Mouse (Mus musculus) MEL (cell line): Measurements from ENCODE around the gene Epha5. TPM values are rescaled to one million over a fixed set of nuclear protein-coding genes. Genes with fewer than 3 reads are reported as not detected.

Experiments used
- DNase-seq: peaks from one replicate; pipeline ENCODE4 v3.0.0; 2011; ENCODE audit warnings: low read depth, low spot score
- H3K27ac ChIP-seq: 2 replicates; pipeline ENCODE4 v1.5.1; 2012; ENCODE audit warnings: low read depth, mild to moderate bottlenecking, control low read depth, low read length, moderate library complexity; ENCODE audit not compliant: control insufficient read depth
- H3K27me3 ChIP-seq, 2 experiments: fragments of 150-350 bp in 1 of 2; sonication (generic) in 1 of 2; 2 replicates each; pipeline ENCODE4 v1.6.1; 2012; ENCODE audit warnings: low read length in 2 of 2, mild to moderate bottlenecking in 2 of 2, improper control_type of control experiment in 1 of 2, moderate library complexity in 1 of 2; ENCODE audit not compliant: insufficient read depth in 2 of 2, control insufficient read depth in 1 of 2
- H3K36me3 ChIP-seq, 2 experiments: 2 replicates each; pipeline ENCODE4 v1.6.1; 2012 to 2014; ENCODE audit warnings: low read length in 2 of 2, improper control_type of control experiment in 1 of 2, inconsistent platforms in 1 of 2, mild to moderate bottlenecking in 1 of 2; ENCODE audit not compliant: insufficient read depth in 2 of 2, control insufficient read depth in 1 of 2
- H3K4me1 ChIP-seq, 2 experiments: fragments of 150-350 bp in 1 of 2; sonication (generic) in 1 of 2; 2 replicates each; pipeline ENCODE4 v1.6.1; 2012; ENCODE audit warnings: low read length in 2 of 2, improper control_type of control experiment in 1 of 2, mild to moderate bottlenecking in 1 of 2; ENCODE audit not compliant: insufficient read depth in 2 of 2, control insufficient read depth in 1 of 2
- H3K4me3 ChIP-seq, 2 experiments: fragments of 150-350 bp in 1 of 2; sonication (generic) in 1 of 2; 2 replicates each; pipeline ENCODE4 v1.5.1; 2012; ENCODE audit warnings: low read depth in 2 of 2, low read length in 2 of 2, mild to moderate bottlenecking in 2 of 2, moderate library complexity in 2 of 2, control low read depth in 1 of 2, improper control_type of control experiment in 1 of 2; ENCODE audit not compliant: control insufficient read depth in 1 of 2, insufficient read depth in 1 of 2
- H3K79me2 ChIP-seq: 2 replicates; pipeline ENCODE4 v1.6.1; 2012; ENCODE audit warnings: mild to moderate bottlenecking, low read length, moderate library complexity; ENCODE audit not compliant: control insufficient read depth, poor library complexity, insufficient read depth
- H3K9ac ChIP-seq: 2 replicates; pipeline ENCODE4 v1.6.1; 2012; ENCODE audit warnings: low read depth, mild to moderate bottlenecking, control low read depth, low read length, moderate library complexity; ENCODE audit not compliant: control insufficient read depth, poor library complexity, severe bottlenecking
- H3K9me3 ChIP-seq: fragments of 150-350 bp; sonication (generic); replicated peaks from 2 replicates; pipeline ENCODE4 v1.6.1; 2012; ENCODE audit warnings: mild to moderate bottlenecking, low read length, improper control_type of control experiment, moderate library complexity; ENCODE audit not compliant: insufficient read depth
- BHLHE40 ChIP-seq: IDR thresholded peaks from 2 replicates; pipeline ENCODE4 v1.6.1; 2012; ENCODE audit warnings: low read depth, mild to moderate bottlenecking, inconsistent platforms, low read length, improper control_type of control experiment, borderline replicate concordance
- CHD1 ChIP-seq: IDR thresholded peaks from 2 replicates; pipeline ENCODE4 v1.6.1; 2012; ENCODE audit warnings: low read depth, mild to moderate bottlenecking, inconsistent platforms, low read length, improper control_type of control experiment
- CHD2 ChIP-seq: IDR thresholded peaks from 2 replicates; pipeline ENCODE4 v1.6.1; 2011; ENCODE audit warnings: low read length, improper control_type of control experiment
- ELF1 ChIP-seq: IDR thresholded peaks from 2 replicates; pipeline ENCODE4 v1.6.1; 2014; ENCODE audit warnings: low read depth, mild to moderate bottlenecking, inconsistent platforms, low read length, improper control_type of control experiment, moderate library complexity
- ETS1 ChIP-seq: IDR thresholded peaks from 2 replicates; pipeline ENCODE4 v1.6.1; 2012; ENCODE audit warnings: low read depth, mild to moderate bottlenecking, inconsistent platforms, low read length, improper control_type of control experiment, moderate library complexity
- KAT2A ChIP-seq: conservative IDR thresholded peaks from 2 replicates; pipeline ENCODE4 v1.6.1; 2012; ENCODE audit warnings: low read depth, low read length, improper control_type of control experiment, inconsistent platforms
- MAFK ChIP-seq: IDR thresholded peaks from 2 replicates; pipeline ENCODE4 v1.6.1; 2011; ENCODE audit warnings: low read depth, mild to moderate bottlenecking, low read length, improper control_type of control experiment, borderline replicate concordance
- MAZ ChIP-seq: IDR thresholded peaks from 2 replicates; pipeline ENCODE4 v1.6.1; 2012; ENCODE audit warnings: low read depth, mild to moderate bottlenecking, inconsistent platforms, low read length, improper control_type of control experiment
- MXI1 ChIP-seq: IDR thresholded peaks from 2 replicates; pipeline ENCODE4 v1.6.1; 2011; ENCODE audit warnings: mild to moderate bottlenecking, low read depth, low read length, improper control_type of control experiment
- MYB ChIP-seq: IDR thresholded peaks from 2 replicates; pipeline ENCODE4 v1.6.1; 2011; ENCODE audit warnings: mild to moderate bottlenecking, low read depth, low read length, improper control_type of control experiment
- NELFE ChIP-seq: IDR thresholded peaks from 2 replicates; pipeline ENCODE4 v1.6.1; 2011; ENCODE audit warnings: low read depth, low read length, improper control_type of control experiment
- POLR2AphosphoS5 ChIP-seq: IDR thresholded peaks from 2 replicates; pipeline ENCODE4 v1.6.1; 2012; ENCODE audit warnings: low read depth, borderline replicate concordance, mild to moderate bottlenecking, inconsistent platforms, low read length, moderate library complexity, mixed read lengths
- SIN3A ChIP-seq: IDR thresholded peaks from 2 replicates; pipeline ENCODE4 v1.6.1; 2012; ENCODE audit warnings: low read length, improper control_type of control experiment, inconsistent platforms
- SMC3 ChIP-seq: IDR thresholded peaks from 2 replicates; pipeline ENCODE4 v1.6.1; 2011; ENCODE audit warnings: low read depth, low read length, improper control_type of control experiment
- TCF12 ChIP-seq: IDR thresholded peaks from 2 replicates; pipeline ENCODE4 v1.6.1; 2014; ENCODE audit warnings: low read depth, mild to moderate bottlenecking, inconsistent platforms, low read length, improper control_type of control experiment, moderate library complexity
- USF1 ChIP-seq: IDR thresholded peaks from 2 replicates; pipeline ENCODE4 v1.6.1; 2014; ENCODE audit warnings: low read depth, mild to moderate bottlenecking, inconsistent platforms, low read length, improper control_type of control experiment, moderate library complexity
- USF2 ChIP-seq, 2 experiments: IDR thresholded peaks; 2 replicates each; pipeline ENCODE4 v1.6.1; 2011 to 2012; ENCODE audit warnings: improper control_type of control experiment in 2 of 2, low read length in 2 of 2, borderline replicate concordance in 1 of 2, inconsistent platforms in 1 of 2, low read depth in 1 of 2, mild to moderate bottlenecking in 1 of 2; ENCODE audit not compliant: insufficient read depth in 1 of 2
- ZNF384 ChIP-seq: IDR thresholded peaks from 2 replicates; pipeline ENCODE4 v1.6.1; 2012; ENCODE audit warnings: low read depth, mild to moderate bottlenecking, inconsistent platforms, low read length, improper control_type of control experiment
- polyA plus RNA-seq, 2 experiments: library from polyadenylated mRNA; stranded (reverse) in 1 of 2; unstranded in 1 of 2; fragments of >175 nt in 1 of 2; fragments of >200 nt in 1 of 2; gene quantifications; 2 replicates each; pipeline versions ENCODE4 v1.2.1 to v1.2.4; 2012; ENCODE audit warnings: low replicate concordance in 2 of 2, low read depth in 1 of 2; ENCODE audit not compliant: insufficient read length in 2 of 2, insufficient read depth in 1 of 2, missing spikeins in 1 of 2
- total RNA-seq: library from RNA; depleted of rRNA; stranded (reverse); fragments of 300-350 nt; gene quantifications from 2 replicates; pipeline ENCODE4 v1.2.3, GENCODE M21; 2012

Epha5 gene
- total and polyA plus RNA-seq, 3 experiments = not detected

GRCm38 (mm10) chr5:84346728-84347499, 70.3 kb downstream of the Epha5 start:
- Histone ChIP-seq H3K27me3 (no peaks in the 10 kb centered on the region), H3K4me3 (no peak overlapping the region), H3K9me3 (no peaks in the 10 kb centered on the region), H3K27ac (no peak overlapping the region), H3K79me2 (no peaks in the 10 kb centered on the region), H3K36me3 (no peaks in the 10 kb centered on the region), H3K4me1 (no peaks in the 10 kb centered on the region), H3K9ac (no peak overlapping the region)
- no peak for TF ChIP-seq CHD1
- TF ChIP-seq MAFK = no peak
- TF ChIP-seq USF2 (IDR thresholded peaks at IDR 0.05; ENCODE audit: borderline replicate concordance in 1 of 2, insufficient read depth in 1 of 2, low read depth in 1 of 2, low read length in 2 of 2) = no peak
- TF ChIP-seq POLR2AphosphoS5 = no peak
- no peak for TF ChIP-seq ETS1
- no peak for TF ChIP-seq SMC3
- no peak for TF ChIP-seq SIN3A
- no peak for TF ChIP-seq MYB
- no peak for TF ChIP-seq BHLHE40
- no peak for TF ChIP-seq ZNF384
- no peak for TF ChIP-seq ELF1
- no peak for TF ChIP-seq MAZ
- DNase-seq = no peak

DNA sequence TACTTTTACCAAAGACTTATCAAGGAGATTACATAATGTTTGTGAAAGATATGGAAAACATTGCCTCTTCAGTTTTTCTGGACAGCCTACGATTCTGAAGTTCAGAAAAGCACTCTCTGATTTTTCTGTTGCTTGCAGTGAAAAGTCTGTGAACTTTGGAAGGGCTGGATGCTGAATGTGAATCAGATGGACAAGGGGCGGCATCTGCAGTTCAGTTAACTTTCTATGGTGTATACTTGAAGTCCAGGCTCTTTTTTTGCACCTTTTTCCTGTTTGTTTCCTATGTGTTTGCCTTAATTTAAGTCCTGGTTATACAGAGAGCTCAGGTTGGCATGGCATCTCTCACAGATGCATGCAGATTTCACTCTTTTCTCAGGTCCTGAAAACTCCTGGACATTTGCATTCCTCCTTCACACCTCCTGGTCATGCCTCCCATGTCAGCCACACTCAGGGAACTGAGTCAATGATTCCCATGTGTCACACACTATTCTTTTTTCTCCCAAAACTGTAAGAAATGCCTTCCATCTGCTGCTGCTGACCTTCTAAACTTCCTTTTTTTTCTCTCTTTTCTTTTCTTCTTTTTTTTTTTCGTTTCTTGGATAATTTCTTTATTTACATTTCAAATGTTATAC, 81.2 kb downstream of the Epha5 start:
- no peaks in the 10 kb centered on the region for H3K27me3 ChIP-seq
- no peak for DNase-seq
- H3K27ac ChIP-seq = no peak overlapping the region
- H3K4me3 ChIP-seq = no peak overlapping the region
- H3K9me3 ChIP-seq = no peaks in the 10 kb centered on the region
- TF ChIP-seq ETS1 (no peak), TCF12 (no peak), KAT2A (no peak), ZNF384 (no peak), POLR2AphosphoS5 (no peak), MXI1 (no peak), USF1 (no peak), SMC3 (no peak), NELFE (no peak), CHD2 (no peak)
- H3K4me1 ChIP-seq = no peaks in the 10 kb centered on the region
- no peaks in the 10 kb centered on the region for H3K36me3 ChIP-seq
- H3K9ac ChIP-seq = no peak overlapping the region
- H3K79me2 ChIP-seq = no peaks in the 10 kb centered on the region
